Mouse (Mus musculus) bone marrow macrophage, adult 2 months (primary cell): ENCODE results near the gene Hs6st1.

ENCODE experiments used
- CTCF ChIP-seq: IDR thresholded peaks from 2 replicates; pipeline ENCODE4 v1.5.1; 2012; ENCODE audit warnings: low read depth, mild to moderate bottlenecking, low read length, moderate library complexity
- POLR2A ChIP-seq: IDR thresholded peaks from 2 replicates; pipeline ENCODE4 v1.6.1; 2012; ENCODE audit warnings: mild to moderate bottlenecking, low read depth, low read length, borderline replicate concordance

GRCm38 (mm10) chr1:36068076-36068475 lies at the start of gene Hs6st1:
- TF ChIP-seq CTCF (no peak), POLR2A (no peak)
